Mouse (Mus musculus): Measurements from ENCODE around the gene Egln1. TPM values are rescaled to one million over a fixed set of nuclear protein-coding genes. Genes with fewer than 3 reads are reported as not detected.

The Egln1 gene
- polyA plus RNA-seq, 1 experiment from 2014 or later, result 15.7 TPM

GRCm38 (mm10) chr8:124867126-124867525 lies 82.0 kb downstream of the Egln1 start:
- Histone ChIP-seq H3K36me3 (peaks cover 21% of the 10 kb centered on the region), H3K4me2 (no peak overlapping the region), H3K4me1 (peaks cover 18% of the 10 kb centered on the region), H3K9me3 (replicated peaks) (no peaks in the 10 kb centered on the region), H3K27ac (replicated peaks) (no peak overlapping the region), H3K9ac (replicated peaks) (no peak overlapping the region), H3K4me3 (replicated peaks) (no peak overlapping the region), H3K27me3 (replicated peaks) (no peaks in the 10 kb centered on the region)
- WGBS, result 87% methylated on average over 2 of the region's 2 CpGs
- ATAC-seq (ENCODE audit: low FRiP score), result no peak

- Histone ChIP-seq H3K4me3 (replicated peaks) (no peak overlapping the region), H3K27me3 (replicated peaks) (no peaks in the 10 kb centered on the region), H3K4me2 (no peak overlapping the region), H3K9me3 (replicated peaks) (no peaks in the 10 kb centered on the region), H3K4me1 (peaks cover 22% of the 10 kb centered on the region), H3K27ac (replicated peaks) (no peak overlapping the region), H3K36me3 (peaks cover 16% of the 10 kb centered on the region), H3K9ac (replicated peaks) (no peak overlapping the region)
- 87% methylated on average over 3 of the region's 3 CpGs for WGBS
- ATAC-seq (ENCODE audit: low FRiP score), result no peak
Observed at GRCm38 (mm10) chr8:124866669-124867068, 82.5 kb downstream of the Egln1 start.

GRCm38 (mm10) chr8:124863729-124864128 lies 85.4 kb downstream of the Egln1 start:
- Histone ChIP-seq H3K9ac (replicated peaks) (peak overlapping the region; percentile 93), H3K4me2 (peak overlapping the region; percentile 79), H3K27me3 (replicated peaks) (no peaks in the 10 kb centered on the region), H3K27ac (replicated peaks) (peak overlapping the region; percentile 94), H3K36me3 (peaks cover 21% of the 10 kb centered on the region), H3K4me1 (peaks cover 27% of the 10 kb centered on the region), H3K9me3 (replicated peaks) (no peaks in the 10 kb centered on the region), H3K4me3 (replicated peaks) (peak overlapping the region; percentile 83)
- 22% methylated on average over 8 of the region's 8 CpGs for WGBS
- ATAC-seq (ENCODE audit: low FRiP score), result no peak

- H3K4me2 ChIP-seq, result peak overlapping the region; percentile 79
- no peaks in the 10 kb centered on the region for H3K27me3 ChIP-seq (replicated peaks)
- peak overlapping the region; percentile 83 for H3K4me3 ChIP-seq (replicated peaks)
- H3K4me1 ChIP-seq, result peaks cover 27% of the 10 kb centered on the region
- WGBS, result under 1% methylated on average over 33 of the region's 33 CpGs
- peak overlapping the region; percentile 94 for H3K27ac ChIP-seq (replicated peaks)
- H3K9ac ChIP-seq (replicated peaks), result peak overlapping the region; percentile 93
- ATAC-seq (ENCODE audit: low FRiP score), result peak; percentile 87
- peaks cover 26% of the 10 kb centered on the region for H3K36me3 ChIP-seq
- H3K9me3 ChIP-seq (replicated peaks), result no peaks in the 10 kb centered on the region
Observed at GRCm38 (mm10) chr8:124863163-124863677, 85.9 kb downstream of the Egln1 start.

DNA sequence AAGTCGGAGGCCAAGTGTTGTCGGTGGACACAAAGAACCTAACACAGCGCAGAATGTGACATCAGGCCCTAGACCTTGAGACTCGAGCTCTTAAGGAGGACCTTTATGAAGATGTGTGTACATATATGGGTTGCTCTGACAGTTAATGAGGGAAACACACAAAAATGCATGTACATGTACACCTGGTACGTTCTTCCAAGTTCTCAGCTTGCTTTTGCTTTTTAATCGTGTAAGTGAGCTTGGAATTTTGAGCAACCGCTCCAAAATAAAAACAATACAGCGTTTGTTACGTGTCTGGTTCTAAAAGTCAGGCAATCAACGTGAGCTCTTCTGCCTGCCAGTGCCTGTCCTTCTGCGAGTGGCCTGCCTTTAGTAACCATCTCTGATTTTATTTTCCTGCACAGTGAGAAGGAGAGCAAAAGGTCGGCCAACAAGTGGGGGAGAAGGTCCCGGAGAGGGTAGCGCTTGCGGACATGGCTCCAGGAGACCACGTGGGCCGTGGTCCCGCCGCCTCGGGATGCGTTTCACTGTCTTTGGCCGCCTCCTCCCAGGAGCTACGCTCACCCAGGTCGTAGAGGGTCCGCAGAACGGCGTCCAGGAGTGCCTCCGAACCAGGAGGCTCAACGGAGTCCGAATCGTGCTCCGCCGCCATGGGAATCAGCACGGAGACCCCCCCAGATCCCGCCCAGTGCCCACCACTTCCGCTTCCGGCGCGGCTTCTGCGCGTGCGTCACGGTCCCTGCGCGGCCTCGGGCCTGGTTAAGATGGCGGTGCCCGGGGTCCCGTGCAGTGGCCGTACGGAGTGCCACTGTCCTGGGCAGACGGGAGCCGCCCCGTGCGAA lies 86.6 kb downstream of the Egln1 start, which contains the start of the genes Gnpat and 2810004N23Rik:
Gnpat (plus strand) TSS at position 713 of the 842 bp plus-strand sequence.
2810004N23Rik (minus strand) TSS at position 800 of the 842 bp plus-strand sequence.
- peaks cover 27% of the 10 kb centered on the region for H3K4me1 ChIP-seq
- H3K27ac ChIP-seq (replicated peaks), result peak within 1 kb of the TSS; percentile 94
- H3K4me3 ChIP-seq (replicated peaks), result peak within 1 kb of the TSS; percentile 83
- peak; percentile 98 for ATAC-seq (ENCODE audit: low FRiP score)
- H3K9me3 ChIP-seq (replicated peaks), result no peaks in the 10 kb centered on the region
- no peaks in the 10 kb centered on the region for H3K27me3 ChIP-seq (replicated peaks)
- peaks cover 33% of the 10 kb centered on the region for H3K36me3 ChIP-seq
- peak within 1 kb of the TSS; percentile 79 for H3K4me2 ChIP-seq
- WGBS, result 1% methylated on average over 55 of the region's 55 CpGs
- H3K9ac ChIP-seq (replicated peaks), result peak within 1 kb of the TSS; percentile 93

DNA sequence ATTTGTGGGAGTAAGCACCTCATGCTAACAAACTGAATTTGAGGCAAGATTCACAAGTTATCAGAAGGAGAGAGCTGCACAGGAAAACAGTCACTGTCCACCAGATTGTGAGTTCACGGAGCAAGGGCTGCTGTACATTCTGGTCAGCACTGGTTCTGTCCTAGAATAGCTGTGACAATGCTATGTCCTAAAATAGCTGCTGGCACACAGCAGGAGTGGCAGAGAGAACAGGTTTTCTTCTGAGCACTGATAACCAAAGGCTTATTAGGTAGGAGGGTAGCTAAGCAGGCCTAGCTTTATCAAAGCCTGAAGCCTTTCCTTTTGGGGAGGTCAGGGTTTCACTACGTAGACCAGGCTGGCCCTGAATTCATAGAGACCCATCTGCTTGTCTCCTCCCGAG lies 88.9 kb downstream of the Egln1 start:
- Histone ChIP-seq H3K4me2 (no peak overlapping the region), H3K9me3 (replicated peaks) (no peaks in the 10 kb centered on the region), H3K36me3 (peaks cover 52% of the 10 kb centered on the region), H3K4me3 (replicated peaks) (no peak overlapping the region), H3K27ac (replicated peaks) (no peak overlapping the region), H3K9ac (replicated peaks) (no peak overlapping the region), H3K4me1 (peaks cover 24% of the 10 kb centered on the region), H3K27me3 (replicated peaks) (no peaks in the 10 kb centered on the region)
- 95% methylated on average over 3 of the region's 3 CpGs for WGBS
- ATAC-seq (ENCODE audit: low FRiP score), result no peak

DNA sequence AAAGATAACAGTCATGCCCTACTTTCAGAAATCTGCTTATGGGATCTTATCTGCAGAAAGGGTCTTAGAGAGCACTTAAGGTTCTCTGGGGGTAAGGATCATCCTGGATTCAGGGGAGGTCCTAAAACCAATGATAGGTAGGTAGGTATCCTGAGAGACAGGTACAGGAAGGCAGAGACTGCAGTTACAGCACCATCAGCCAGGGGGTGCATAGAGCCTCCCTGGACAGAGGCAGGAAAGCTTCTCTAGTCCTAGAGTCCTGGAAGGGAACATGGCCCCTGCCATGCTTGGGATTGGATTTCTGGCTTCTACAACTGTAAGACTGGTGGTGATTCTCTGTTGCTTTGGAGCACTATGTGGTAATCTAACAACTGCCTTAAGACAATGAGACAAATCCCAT lies 89.7 kb downstream of the Egln1 start:
- no peaks in the 10 kb centered on the region; the same call in 1 of the 2 replicates for H3K9me3 ChIP-seq (replicated peaks)
- H3K9ac ChIP-seq (replicated peaks), result no peak overlapping the region
- no peak overlapping the region for H3K4me3 ChIP-seq (replicated peaks)
- peaks cover 20% of the 10 kb centered on the region for H3K4me1 ChIP-seq
- no peaks in the 10 kb centered on the region for H3K27me3 ChIP-seq (replicated peaks)
- peaks cover 59% of the 10 kb centered on the region for H3K36me3 ChIP-seq
- H3K27ac ChIP-seq (replicated peaks), result no peak overlapping the region
- no peak overlapping the region for H3K4me2 ChIP-seq
- no peak for ATAC-seq (ENCODE audit: low FRiP score)

Other genes starting within 250 kb of the Egln1 start
- gene Ttc13, start 227.3 kb downstream of the Egln1 start, polyA plus RNA-seq (2015; fragmentation: Nextera tagmentation; extraction: Ambion mirVana), result 57.5 and 62.9 TPM in 2 replicates
- 28.2 and 30.6 TPM in 2 replicates for gene Arv1, start 227.2 kb downstream of the Egln1 start, polyA plus RNA-seq (2015; fragmentation: Nextera tagmentation; extraction: Ambion mirVana)
- gene Fam89a, start 197.5 kb downstream of the Egln1 start, polyA plus RNA-seq (2015; fragmentation: Nextera tagmentation; extraction: Ambion mirVana), result 3.8 and 5.1 TPM in 2 replicates
- 23.6 and 28.3 TPM in 2 replicates for gene Trim67, start 156.2 kb downstream of the Egln1 start, polyA plus RNA-seq (2015; fragmentation: Nextera tagmentation; extraction: Ambion mirVana)
- 67.3 and 77.7 TPM in 2 replicates for gene Gnpat, start 86.3 kb downstream of the Egln1 start, polyA plus RNA-seq (2015; fragmentation: Nextera tagmentation; extraction: Ambion mirVana)
- gene 2810004N23Rik, start 86.2 kb downstream of the Egln1 start, polyA plus RNA-seq (2015; fragmentation: Nextera tagmentation; extraction: Ambion mirVana), result 22.0 and 26.7 TPM in 2 replicates
- 12.2 and 12.7 TPM in 2 replicates for gene Exoc8, start 51.6 kb downstream of the Egln1 start, polyA plus RNA-seq (2015; fragmentation: Nextera tagmentation; extraction: Ambion mirVana)
- gene Sprtn, start 51.4 kb downstream of the Egln1 start, polyA plus RNA-seq (2015; fragmentation: Nextera tagmentation; extraction: Ambion mirVana), result 7.3 and 8.1 TPM in 2 replicates
- gene Tsnax, start 63.7 kb upstream of the Egln1 start, polyA plus RNA-seq (2015; fragmentation: Nextera tagmentation; extraction: Ambion mirVana), result 176 and 192 TPM in 2 replicates
- gene Disc1, start 104.9 kb upstream of the Egln1 start, polyA plus RNA-seq (2015; fragmentation: Nextera tagmentation; extraction: Ambion mirVana), result 1.8 TPM in 2 replicates